Mouse (Mus musculus) adrenal gland, adult 8-10 months (tissue): ENCODE measurements around the gene Sfmbt1. TPM values are rescaled to one million over a fixed set of nuclear protein-coding genes. Genes with fewer than 3 reads are reported as not detected.
A peak's percentile ranks its signal among the peaks of the same experiment; 100 is the strongest.

Source experiments
- DNase-seq: peaks from one replicate; pipeline ENCODE4 v3.0.0; 2022
- total RNA-seq, 4 experiments: library from RNA; stranded (reverse); gene quantifications; 2 replicates each; pipeline ENCODE4 v1.2.4; 2022

Gene Sfmbt1
- total RNA-seq: 10 to 100 TPM; 26.7 to 31.3 (median 30.3) TPM

DNA sequence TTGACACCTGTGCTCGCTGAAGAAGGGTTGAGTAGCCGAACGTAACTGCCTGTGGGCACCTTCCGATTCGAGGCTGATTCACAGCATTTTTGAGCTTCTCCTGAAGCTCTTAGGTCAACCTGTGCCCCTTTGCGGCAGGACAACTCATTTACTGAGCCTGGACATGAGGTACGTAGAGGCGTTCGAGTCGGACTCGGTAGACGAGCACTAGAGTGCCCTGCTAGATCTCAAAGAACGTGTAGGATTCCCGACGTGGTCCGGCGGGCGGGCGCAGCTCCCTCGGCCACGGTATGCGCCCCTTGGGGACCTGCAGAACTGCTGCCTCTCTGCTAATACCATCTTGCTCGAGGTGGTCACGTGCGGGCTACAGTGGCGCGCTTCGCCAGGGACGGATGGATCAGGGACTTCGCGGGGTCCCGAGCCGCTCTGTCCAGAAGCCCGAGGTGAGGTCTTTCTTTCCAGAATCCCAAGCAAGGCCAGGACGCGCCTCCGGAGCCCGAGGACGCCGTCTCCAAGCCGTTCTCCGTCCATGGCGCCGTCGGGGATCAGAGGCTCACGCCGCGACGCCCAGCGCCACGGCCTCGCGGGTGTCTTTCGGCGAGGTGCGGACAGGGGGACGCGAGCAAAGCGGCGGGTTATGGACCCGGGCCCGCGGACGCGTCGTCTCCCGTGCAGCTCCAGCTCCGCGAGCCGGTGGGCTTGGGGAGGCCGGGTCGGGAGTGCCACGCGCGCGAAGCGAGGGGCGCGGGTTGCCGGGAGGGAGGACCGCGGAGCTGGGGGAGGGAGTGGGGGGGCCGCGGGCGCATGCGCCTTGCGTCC, at the start of gene Sfmbt1:
TSS of gene Sfmbt1 (plus strand) at position 51 of the 819 bp plus-strand sequence.
- peak; percentile 65 for DNase-seq

DNA sequence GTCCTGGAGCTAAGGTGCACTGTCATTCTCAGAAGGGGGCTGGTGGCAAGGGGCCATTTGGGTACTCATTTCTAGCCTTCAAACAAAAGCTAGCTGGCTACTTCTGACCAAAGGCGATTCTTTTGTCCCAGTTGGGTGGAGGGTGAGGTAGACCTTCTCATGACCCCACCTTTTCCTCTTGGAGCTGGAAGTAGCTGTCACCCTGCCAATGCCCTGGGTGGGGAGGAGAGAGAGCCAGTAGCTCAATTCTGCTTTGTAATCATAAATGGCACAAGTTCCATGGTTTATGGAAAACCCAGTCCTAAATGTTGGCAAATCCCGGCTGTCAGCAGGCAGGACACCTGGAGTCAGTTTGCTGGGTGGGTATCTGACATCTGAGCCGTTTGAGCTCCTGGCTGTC, 48.6 kb upstream of the Sfmbt1 start:
- no peak for DNase-seq

DNA sequence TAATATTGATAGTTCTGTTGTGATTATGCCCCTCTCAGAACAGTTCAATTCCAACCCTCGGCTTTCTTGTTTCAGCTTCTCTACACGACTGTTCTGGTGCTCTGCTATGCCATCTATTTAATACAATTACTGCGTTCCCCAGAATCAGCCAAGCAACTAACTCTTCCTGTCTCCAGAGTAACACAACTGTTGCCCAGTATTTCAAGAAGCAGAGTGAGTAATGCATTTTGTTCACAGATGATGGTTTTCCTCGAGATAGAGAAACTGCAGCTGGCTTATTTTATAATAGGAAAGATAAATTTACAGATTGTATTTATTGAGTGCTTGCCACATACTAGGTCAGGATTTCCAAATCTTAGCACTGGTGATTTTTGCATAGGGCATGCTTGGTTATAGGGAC, 48.0 kb upstream of the Sfmbt1 start:
- DNase-seq: no peak

DNA sequence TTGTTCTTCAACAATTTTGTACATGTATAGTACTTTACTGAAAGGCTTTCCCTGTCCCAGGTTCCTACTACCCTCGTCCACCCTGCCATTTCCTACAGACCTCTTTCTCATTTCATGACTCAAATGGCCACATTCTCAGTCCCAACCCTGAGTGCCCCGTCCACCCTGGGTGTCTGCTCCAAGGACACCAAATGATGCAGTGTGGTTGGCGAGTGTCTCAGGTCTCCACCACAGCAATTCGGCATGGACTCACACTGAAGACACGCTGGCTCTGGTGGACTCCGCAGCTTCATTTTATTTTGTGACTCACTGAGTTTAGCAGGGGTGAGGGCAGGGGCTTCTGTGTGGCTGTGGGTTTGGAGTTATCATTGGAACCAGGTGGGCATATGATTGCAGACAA, 44.5 kb upstream of the Sfmbt1 start:
- DNase-seq: peak; percentile 62

DNA sequence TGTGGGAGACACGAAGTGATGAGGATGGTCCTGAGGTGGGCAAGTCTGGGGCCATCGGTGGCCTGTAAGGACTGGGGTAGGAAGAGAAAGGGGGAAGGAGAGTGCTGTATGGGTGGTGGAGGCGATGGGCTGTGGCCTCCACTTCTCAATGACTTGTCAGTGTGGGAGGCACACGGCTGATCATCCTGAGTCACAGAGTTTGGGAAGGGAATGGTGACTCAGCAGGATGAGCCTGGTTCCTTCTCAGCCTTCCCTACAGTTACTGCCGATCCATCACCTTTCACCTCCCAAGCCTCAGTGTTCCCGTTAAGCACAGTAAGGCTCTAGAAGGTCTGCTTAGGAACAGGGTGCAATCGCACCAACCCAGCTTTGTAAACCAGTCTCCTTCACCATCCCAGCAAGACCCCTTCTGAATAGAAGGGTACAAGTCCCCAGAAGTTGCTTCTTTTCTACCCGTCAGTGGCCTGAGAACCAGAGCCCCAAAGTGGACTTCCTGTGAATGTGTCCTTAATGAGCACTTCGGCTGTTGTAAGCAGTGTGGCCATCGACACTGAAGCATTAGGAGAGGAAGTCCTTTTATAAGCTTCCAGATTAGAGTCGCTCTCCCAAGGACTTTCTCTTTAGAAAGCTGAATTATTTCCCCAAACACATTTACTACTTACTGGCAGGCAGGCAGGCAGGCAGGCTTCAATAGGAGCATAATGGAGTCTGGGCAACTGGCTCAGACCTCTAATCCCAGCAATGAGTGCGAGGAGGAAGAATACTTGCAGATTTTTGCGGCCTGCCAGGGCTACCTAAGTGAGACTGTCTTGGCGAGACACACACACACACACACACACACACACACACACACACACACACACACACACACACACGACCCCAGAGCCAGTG, 43.3 kb upstream of the Sfmbt1 start:
- DNase-seq: peak; percentile 67

DNA sequence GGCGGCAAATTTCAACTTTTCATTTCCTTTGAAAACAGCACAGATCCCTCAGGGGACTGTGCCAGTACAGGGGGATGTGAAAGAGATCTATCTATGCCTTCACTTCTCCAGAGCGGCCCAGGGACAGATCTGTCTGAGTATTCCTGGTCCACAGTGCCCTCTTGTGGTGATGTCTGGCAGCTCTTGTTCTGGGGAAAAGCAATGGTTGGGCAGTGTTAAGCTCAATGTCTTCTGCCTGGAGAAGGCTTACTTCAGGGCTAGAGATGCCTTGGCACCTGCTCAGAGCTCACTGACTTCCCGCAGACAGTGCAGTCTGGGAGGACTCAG, 42.7 kb upstream of the Sfmbt1 start:
- peak; percentile 84 for DNase-seq

DNA sequence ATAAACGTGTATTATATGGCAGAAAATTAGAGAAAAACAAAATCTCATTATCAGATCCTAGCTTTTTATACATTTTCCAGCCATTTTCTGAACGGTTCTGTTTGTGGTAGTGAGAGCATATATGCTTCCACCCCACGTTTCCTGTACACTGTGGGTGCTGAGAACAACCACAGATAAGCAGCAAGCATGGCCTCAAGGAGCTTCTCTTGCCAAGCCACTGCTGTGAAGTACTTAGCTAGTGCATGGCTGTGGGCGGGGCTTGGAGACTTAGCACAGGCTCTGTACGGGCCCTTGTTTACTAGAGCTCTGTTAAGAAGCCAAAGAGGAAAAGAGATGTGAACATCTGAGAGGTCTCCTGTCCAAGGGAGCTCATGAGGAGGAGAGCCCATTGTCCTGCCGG, 39.7 kb upstream of the Sfmbt1 start:
- no peak for DNase-seq

DNA sequence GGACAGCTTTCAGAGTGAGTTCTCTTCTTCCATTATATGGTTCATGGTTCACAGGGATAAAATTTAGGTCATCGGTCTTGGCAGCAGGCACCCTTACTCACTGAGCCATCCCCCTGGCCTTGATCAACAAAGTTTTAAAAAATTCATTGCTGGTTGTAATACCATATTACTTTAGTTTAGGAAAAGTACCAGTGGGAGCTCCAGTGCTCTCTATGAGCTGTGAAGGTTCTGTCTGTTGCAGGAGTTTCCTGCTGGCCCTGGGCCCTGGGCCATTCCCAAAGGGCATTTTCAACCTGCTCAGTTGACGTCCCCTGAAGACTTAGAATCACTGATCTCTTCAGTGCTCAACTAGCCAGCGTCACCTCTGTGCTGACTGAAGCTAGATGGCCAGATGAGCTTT, 32.5 kb upstream of the Sfmbt1 start:
- peak; percentile 71 for DNase-seq

DNA sequence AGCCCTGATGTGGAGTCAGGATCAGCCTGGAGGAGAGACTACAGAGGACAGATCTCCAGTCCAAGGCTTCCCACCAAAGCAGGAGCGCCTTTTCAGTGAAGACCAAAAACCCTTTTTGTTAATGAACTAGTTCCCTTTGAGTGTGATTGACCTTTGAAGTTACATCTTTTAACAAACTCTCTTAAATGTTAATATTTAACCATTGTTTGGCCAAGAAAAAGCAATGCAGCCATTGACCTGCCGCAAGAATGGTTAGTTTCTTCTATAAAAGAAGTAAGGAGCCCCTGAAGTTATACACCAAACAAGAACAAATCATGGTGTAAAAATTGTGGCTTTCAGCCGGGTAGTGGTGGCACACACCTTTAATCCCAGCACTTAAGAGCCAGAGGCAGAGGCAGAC, 24.0 kb upstream of the Sfmbt1 start:
- no peak for DNase-seq

DNA sequence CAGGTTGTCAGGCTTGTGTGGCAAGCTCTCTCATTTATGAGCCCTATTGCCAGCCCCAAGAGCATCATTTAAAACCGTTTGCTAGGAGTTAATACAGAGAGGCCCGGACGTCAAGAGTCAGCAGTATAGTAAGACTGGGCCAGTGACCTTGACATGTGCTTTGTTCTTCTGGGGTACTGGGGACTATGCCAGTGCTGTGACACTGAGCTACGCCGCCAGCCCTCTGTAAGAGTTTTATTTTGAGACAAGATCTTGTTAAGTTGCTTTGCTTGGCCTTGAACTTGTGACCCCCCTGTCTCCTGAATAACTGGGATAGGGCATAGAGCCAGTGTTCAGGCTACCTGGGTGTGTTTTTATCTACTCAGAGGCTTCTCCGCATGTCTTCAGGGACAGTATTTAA, 22.2 kb upstream of the Sfmbt1 start:
- DNase-seq: peak; percentile 45

DNA sequence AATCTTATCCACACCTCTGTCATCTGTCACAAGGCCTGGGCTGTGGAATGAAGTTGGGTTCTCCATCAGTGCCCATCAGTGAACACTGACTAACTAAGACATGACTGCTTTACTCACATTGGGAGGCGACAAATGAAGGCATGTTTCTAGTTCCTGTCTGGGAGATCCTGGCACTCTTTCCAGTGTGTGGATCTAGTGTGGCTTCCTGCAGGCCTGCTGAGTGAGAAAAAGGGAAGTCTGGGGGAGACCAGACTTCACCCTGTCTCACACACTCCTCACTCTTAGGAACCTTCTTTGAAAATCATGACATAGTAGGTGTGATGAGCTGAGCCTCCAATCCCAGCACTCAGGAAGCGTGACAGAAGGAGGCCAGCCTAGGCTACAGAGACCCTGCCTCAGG, 19.9 kb upstream of the Sfmbt1 start:
- DNase-seq: no peak

DNA sequence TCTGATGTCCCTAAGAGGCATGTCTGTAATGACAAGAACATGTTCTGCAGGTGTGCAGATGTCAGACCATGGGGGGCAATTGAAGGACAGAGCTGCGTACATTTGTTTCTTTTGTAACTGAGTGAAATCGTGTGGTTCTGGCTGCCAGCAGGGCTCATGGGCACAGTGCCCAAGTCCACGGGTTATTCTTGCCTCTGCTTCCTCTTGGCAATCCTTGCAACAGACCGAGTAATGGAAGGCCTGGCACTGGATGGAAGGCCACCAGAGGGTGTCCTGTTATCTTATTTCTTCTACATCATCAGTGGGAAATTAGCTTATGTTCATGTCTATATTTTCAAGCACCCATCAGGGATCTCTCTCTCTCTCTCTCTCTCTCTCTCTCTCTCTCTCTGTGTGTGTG, 19.0 kb upstream of the Sfmbt1 start:
- peak; percentile 87 for DNase-seq

DNA sequence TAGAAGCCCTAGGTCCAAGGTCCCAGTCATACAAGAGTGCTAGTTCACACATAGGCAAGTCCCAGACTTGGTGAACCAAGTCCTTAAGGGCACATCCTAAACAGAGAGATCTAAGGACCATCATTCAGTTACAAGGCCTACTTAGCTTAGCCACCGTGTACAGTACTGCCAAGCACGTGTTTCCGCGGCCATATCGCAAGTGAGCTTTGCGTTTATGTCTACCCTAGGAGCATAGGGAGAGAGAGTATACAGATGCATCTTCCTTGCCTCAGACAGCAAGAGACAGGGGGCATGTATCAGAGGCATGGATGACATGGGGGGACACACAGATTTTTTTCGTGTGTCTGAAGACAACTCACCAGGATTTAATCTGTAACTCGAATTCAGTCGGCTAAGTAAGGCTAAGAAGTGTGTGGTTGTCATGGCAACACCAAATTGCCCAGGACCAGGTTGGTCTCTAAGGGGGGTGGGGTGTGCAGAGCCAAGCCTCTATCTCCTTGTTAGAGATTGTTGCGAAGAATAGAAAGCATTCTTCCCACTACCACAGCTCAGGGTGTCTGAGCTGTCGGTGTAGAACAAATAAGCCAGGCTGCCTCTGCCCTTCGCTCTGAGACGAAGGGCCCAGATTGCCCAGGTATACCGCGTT, 17.1 kb upstream of the Sfmbt1 start:
- no peak for DNase-seq

DNA sequence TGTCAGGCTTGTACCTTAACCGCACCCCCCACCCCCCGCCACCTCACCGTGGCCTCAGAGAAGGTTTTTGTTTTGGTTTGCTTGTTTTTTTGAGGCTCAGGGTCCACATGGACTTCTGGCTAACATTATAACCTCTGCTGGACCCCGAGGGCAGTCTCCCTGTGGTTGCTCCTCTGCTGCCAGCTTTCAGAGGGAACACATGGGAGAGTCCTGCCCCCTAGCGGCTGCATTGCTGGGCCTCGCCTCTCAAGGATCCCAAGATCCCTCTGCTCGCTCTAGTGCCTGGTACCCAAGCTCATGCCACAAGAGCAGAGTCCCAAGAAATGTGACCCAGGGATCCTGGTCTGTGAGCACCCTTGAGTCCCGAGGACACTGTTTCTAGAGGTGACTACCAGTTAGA, 15.0 kb upstream of the Sfmbt1 start:
- DNase-seq: no peak

DNA sequence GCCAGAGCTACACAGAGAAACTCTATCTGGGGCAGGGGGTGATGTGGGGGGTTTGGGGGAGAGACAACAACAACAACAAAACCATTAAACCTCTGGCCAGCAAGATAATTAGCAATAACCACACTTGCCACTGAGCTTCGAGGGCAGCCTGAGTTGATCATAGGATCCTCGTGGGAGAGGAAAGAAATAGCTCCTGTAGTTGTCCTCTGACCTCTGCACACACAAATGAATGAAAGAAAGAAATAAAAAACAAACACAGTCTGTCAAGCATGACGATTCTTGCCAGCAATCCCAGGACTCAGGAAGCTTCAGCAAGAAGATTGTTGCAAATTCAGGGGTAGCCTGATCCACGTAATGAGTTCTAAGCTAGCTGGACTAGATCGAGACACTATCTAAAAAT, 12.1 kb upstream of the Sfmbt1 start:
- DNase-seq: no peak

DNA sequence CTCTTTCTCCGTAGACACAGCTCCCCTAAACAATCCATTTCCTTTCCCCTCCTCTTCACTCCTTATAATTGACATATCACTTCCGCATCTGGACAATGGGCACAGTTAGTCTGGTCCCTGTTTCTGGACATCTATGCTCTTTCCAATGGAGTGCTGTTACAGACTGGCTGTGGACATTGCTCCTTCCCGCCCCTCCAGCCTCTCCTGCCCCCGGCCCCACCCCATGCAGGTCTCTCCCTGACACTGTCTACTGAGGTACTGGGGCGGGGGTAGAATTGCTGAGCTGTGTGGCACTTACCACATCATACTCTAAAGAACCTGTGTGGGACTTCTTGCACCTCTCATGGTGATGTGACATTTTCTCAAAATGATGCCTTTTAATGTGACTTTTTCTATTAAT, 11.6 kb upstream of the Sfmbt1 start:
- DNase-seq: no peak

DNA sequence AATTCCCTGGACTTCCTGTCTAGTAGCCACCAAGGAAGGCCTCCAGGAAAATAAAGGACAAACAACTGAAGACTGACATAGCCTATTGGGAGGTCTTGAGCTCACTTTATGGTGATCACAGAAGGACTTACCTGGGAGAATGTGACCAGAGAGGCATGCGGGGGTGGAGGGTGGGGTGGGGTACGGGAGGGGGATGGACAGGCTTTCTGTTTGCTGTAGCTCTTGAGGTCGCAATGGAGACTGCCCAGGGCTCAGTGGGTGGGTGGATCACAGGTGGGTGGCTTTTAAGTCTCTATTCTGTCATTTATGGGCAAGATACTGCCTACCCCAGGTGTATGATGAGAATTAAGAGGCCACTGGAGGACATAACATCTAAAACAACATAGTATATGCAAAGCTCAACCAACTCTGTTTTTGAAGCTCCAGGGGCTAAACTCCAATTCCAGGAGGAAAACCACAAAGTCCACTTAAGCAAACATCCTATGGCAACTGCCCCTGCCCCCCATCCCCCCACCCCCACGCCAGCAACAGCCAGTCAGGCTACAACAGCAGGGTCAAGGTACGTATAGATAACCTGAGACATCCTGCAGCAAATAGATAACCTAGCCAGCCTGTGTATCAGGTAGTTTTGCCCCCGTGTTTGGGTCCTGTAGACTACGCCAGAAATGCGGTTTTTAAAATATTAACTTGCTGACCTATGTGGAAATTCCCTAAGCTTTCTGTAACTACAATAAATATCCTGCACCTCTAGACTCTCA, 10.4 kb upstream of the Sfmbt1 start:
- no peak for DNase-seq

DNA sequence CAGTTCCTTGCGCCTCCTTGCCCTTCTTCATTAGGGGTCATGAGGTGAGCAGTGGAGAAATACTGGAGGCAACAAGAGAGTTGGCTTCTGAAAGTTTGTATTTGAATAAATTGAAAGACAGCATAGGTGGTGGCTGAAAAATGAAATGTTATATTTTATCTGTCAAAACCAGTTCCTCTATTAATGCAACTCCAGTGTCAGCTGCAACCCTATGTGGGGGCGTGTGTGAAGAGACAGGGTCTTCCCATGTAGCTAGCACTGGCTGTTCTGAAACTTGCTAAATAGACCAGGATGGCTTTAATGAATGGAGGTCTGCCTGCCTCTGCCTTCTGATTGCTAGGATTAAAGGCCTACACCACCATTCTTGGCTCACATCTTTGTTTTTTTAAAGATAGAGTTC, 2.8 kb upstream of the Sfmbt1 start:
- no peak for DNase-seq

DNA sequence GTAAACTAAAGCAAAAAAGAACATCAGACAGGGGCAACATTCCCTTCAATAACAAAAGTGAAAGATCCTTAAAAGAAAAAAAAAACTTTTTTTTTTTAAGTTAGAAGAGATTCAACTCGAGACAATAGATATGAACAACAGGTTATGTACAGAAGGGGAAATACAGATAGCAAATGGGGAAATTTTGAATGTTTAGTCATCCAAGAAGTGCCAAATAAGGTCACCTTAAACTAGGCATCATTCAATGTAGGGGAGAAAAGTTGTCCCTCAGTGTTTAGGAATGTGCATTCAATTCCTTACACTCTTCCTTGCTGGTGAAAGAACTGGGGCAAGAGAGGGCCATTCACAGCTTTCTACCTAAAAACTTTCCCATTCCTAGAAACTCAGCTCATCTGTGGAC, 880 bp upstream of the Sfmbt1 start:
- no peak for DNase-seq

DNA sequence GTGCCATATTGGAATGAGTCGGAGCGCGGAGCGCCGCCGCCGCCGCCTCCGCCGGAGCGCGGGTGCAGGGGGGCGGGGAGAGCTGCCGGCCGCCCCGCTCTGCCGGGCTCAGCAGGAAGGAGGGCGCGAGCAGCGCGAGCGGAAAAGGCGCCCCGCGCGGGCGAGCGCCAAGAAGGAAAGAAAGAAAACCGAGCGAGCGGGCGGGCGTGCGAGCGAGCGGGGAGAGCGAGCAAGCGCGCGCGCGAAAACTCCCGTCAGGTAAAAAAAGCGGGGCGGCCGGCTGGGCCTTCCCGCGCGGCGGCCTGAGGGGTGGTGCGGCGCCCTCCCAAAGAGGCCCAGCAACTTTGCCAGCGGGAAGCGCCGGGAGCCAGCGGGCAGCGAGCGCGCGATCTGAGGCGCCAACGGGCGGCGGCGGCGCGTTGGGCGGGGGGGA, 985 bp downstream of the Sfmbt1 start:
- DNase-seq: no peak

DNA sequence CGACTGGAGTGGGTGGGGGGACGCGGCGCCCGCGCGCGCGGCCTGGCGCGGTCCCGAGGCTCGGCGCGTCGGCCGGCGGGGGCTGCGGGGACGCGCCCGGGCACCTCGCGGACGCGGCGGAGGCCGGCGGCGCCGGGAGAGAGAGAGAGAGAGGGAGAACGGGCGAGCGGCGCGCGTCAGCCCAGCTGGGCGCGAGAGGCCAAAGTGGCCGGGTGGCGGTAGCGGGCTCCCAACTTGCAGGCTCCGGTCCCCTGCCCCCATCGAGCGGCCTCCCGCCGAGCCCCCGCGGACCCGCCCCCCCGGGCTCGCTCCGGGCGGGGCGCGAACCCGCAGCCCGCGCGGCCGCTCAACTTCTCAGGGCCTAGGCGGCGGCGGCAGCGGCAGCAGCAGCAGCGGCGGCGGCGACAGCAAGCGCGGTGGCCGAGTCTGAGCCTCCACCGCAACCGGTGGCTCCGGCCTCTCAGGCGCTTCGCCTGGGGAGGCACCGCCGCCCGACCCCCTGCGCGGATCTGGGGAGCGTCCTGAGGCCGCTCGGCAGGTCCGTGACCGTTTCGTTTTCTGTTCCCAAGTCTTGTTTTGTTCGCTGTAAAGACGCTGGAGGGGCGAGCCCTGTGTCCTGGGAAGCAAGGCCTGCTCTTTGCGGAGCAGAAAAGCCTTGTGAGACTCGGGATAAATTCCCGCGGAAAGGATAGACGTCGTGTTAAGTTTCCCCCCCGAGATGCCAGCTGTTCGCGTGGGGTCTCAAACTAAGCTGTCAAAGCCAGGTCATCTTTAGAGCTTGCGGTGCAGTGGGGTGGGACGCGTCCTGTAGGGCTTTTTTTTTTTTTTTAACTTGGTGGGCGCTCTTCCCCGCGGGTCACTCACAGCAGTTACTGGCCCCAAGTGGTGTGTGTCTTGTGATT, 1.7 kb downstream of the Sfmbt1 start:
- DNase-seq: peak; percentile 45

DNA sequence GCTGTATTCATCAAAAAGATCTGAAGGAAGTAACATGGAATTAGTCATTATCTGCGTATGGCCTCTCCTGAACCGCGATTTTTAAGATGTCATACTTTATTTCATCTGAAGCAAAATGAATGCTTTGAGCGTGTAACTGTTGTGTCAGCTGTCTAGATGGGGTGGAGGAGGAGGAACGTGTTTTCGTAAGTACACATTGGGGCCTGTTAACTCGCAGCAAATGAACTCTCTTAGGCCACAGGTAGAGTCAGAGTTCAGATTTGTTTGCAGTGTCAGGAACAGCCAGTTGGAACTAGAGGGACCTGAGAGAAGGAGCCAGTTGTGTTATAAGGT, 2.3 kb downstream of the Sfmbt1 start:
- no peak for DNase-seq
